Mouse (Mus musculus) ES-CJ7 (cell line): ENCODE measurements at regions not wholly inside any gene's neighbourhood (a gene's known extent, or its start where the extent isn't known, plus 50 kb on each side); places are given as distances from the start of the nearest gene placed in this dataset.
A peak's percentile ranks its signal among the peaks of the same experiment; 100 is the strongest.

Experiments
- DNase-seq: peaks from one replicate; pipeline ENCODE4 v3.0.0; 2011; ENCODE audit warnings: low read depth, low spot score

GRCm38 (mm10) chr17:52196811-52197210 lies 363.7 kb upstream of the Satb1 start:
- DNase-seq: no peak

- no peak for DNase-seq
Measured at GRCm38 (mm10) chr17:52195804-52196203, 362.7 kb upstream of the Satb1 start.

DNA sequence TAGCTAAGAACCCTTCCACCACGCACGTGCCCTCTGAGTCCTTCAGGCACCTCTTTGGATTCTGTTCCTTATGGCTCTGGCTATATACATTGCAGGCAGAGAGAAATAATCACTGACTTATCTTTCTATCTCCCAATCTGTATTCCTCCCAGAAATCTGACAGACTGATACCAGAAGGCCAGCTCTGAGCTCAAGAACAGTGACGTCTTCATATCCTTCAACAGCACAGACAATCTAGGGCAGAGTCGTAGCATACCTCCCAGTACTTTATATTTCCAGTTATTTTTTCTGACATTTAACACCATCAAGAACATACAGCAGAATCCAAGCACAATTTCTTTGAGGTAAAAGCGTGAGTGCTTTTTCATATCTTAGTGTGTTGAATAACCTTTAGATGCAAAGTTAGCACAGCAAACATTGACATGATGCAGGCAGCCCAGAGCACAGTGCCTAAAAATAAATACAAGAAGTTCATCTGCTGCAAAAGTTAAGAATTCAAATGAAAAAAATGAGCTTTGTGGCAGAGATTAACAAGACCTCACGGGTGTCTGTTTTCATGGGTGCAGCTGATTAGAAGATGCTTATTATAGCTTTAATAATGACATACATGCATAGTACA lies 358.1 kb upstream of the Satb1 start:
- DNase-seq: no peak

- peak; percentile 66 for DNase-seq
Measured at GRCm38 (mm10) chr17:52182706-52183105, 349.6 kb upstream of the Satb1 start.

- no peak for DNase-seq
Measured at GRCm38 (mm10) chr17:52177996-52178395, 344.9 kb upstream of the Satb1 start.

DNA sequence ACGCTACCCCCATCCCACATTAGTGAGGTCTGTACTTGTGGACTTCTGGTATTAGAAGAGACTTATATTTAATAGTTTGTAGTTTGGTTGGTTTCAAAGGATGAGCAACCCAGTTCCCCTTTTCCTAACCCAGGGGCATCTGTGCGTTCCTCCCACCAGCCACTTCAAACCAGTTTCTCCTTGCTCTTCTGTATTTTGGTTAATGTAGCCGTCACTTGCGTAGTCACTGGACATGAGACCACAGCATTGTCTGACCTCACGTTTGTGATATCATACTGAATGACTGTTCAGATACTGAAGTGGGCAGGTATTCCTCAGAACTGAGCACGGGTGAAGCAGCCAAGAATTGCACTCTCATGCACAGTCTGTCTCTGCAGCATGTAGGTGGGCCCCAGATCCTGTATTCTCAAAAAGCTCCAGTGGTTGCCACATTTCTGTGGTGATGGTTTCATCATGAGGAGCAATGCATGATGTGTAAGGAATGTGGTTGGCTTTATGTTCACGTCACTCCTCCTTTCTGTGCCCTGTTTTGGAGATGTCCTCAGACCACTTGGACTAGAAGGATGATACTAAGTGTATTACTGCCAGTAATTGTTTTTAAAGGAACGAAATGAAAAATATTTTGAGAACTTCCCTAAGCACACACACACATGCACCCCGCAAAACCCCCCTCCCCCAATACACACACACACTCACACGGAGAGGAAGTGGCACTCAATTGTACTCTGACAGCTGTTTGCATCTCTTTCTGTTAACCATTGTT lies 335.2 kb upstream of the Satb1 start:
- no peak for DNase-seq

- DNase-seq: no peak
Measured at GRCm38 (mm10) chr17:52167658-52168057, 334.6 kb upstream of the Satb1 start.

DNA sequence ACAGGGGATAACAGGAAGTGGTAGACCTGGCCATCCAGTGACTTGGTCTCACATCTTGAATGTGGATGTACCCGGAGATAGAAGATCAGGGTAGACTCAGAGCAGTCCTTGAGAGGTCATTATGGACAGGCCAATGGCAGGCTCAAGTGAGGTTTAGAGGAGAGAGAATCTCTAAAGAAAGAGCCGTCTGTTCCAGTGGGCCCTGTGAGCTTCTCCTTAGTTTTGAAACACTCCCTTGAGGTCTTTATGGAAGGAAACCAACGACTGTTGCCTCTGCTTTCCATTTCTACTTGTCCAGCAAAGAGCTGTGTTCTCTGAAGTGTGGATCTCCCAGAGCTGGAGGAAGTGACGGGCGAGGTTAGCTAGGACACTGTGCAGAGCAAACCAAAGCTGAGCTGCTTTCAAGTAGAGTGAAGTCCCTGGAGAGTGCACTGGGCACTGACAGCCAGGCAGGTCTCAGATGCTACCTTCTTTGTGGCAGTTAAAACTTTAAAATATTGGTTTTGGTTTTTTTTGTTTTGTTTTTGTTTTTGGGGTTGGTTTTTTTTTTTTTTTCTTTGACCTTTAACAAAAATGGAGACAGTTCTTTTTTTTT lies 332.9 kb upstream of the Satb1 start:
- DNase-seq: no peak

DNA sequence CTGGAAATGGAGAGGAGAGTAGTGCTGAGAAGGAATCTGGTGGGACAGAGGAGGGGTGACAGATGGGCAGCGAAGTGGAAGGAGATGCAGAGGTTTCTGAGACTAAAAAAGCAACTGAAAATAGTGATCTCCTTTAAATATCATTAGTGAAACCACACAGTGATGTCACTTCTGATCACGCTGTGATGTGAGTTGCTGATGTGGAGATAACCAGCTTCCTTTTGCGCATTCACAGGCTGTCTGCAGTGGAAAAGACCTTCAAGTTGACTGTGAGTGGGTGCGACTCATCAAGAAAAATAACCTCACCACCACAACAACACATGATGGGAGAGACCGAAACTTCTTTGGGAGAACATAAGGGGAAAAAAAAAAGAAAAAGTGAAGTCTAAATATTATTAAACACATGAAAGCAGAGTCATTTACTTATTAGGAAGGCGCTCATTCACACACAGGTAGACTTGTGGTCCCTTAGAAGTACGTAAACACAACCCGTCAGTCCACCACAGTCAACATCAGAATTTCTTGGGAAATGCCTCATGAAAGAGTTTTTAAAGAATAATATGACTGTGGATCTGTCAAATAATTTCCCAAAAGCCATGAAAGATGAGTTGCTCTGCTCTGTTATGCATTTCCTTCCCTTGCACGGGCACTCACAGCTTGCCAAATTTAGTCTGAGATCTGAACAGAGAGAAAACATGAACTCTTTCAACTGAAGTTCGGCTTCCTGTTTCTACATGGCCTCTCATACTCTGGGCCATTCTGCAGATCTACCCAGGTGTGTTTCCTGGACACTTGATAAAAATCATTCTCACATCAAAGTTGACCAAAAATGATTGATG lies 329.7 kb upstream of the Satb1 start:
- DNase-seq: no peak

- DNase-seq: no peak
Measured at GRCm38 (mm10) chr17:52150496-52150895, 317.4 kb upstream of the Satb1 start.

GRCm38 (mm10) chr17:52149834-52150233 lies 316.7 kb upstream of the Satb1 start:
- DNase-seq: no peak

GRCm38 (mm10) chr17:52149068-52149467 lies 316.0 kb upstream of the Satb1 start:
- no peak for DNase-seq

- no peak for DNase-seq
Measured at GRCm38 (mm10) chr17:52103891-52104290, 270.8 kb upstream of the Satb1 start.

DNA sequence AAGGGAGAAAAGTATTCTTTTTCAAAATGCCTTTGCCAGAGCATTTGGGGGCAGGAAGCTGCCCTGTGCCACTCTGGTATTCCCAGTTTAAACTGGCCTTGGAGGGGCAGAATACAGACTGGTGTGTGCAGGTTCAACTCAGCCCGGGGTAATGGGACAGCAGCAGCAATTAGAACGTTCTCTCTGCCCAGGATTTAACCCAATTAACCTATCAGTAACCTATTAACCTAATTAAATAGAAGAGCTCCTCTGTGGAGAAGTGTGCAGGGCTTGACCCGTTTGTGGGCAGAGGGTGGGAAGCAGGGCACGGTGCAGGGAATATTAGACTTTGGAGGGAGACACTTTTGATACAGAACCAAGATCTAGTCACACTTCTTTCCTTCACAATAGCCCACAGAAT lies 252.7 kb upstream of the Satb1 start:
- no peak for DNase-seq

DNA sequence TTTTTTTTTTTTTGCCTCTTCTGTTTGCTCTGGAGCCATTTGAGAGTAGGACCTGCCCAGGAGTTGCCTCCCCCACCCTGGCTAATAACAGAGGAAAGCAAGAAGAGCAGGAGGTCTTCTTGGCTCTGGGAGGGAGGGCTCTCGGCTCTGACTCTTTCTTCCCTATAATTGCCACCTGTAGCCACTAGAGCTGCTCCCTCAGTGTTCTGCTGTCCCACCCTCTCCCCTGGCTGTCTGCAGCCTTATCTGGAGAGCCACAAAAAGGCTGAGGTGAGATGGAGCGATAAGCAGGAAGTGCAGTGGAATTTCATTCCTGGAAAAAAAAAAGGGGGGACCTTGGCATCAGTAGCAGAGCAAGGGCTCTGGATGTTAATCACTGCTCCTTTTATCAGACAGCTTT lies 251.4 kb upstream of the Satb1 start:
- no peak for DNase-seq

- DNase-seq: no peak
Measured at GRCm38 (mm10) chr17:52079316-52079715, 246.2 kb upstream of the Satb1 start.

DNA sequence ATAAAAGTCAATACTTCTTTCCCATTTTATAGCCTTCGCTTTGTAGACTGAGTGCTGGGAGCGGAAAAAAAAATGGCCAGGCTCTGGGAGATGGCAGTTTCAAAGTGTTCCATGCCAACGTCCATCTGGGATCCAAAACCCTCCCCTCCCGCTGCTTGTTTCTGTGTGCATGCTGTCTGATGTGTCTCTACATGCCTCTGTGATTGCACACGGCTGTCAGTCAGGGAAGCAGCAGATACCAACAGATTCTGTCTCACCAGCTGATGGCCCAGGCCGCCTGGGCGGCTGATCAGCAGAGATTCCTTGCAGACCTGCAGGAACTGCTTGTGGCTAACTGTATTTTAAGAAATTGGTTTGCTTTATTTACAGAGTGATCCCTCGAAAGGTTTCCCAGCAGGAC lies 245.4 kb upstream of the Satb1 start:
- DNase-seq: no peak

GRCm38 (mm10) chr17:52077951-52078350 lies 244.9 kb upstream of the Satb1 start:
- no peak for DNase-seq

GRCm38 (mm10) chr17:52076746-52077145 lies 243.7 kb upstream of the Satb1 start:
- no peak for DNase-seq

DNA sequence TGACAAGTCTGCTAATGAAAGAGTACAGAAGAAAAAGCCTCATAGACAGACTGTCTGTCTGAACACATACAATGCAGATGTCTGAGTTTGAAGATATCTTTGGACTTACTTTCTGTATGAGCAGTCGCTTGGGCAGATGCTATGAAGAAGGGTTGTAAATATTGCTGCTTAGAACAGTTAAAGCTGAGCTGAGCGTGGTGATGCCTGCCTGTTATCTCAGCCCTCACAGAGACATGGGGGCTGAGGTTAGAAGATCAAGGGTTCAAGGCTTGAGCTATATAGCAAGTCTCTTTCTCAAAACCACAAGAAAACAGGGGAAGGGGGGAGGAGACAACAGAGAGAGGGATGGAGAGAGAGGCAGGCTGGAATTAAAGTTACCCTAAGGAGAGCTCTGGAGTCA lies 234.6 kb upstream of the Satb1 start:
- no peak for DNase-seq

DNA sequence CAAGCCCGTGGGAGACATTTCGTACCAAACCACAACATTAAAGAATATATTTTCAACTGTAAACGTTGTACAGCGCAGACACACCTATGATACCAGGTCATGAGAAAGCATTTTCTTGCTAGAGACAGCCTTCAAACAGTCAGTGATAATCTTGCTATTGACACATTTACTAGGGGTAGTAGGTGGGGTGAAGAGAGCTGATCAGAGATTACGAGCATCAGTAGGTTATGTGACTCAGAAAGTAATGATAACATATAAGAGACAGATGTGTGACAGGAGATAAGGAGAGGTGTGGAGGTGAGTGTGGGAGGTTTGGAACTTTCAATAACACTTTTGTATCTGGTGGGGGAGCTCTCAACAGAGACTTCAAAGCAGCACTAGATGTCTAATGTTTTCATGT lies 231.5 kb upstream of the Satb1 start:
- DNase-seq: no peak

DNA sequence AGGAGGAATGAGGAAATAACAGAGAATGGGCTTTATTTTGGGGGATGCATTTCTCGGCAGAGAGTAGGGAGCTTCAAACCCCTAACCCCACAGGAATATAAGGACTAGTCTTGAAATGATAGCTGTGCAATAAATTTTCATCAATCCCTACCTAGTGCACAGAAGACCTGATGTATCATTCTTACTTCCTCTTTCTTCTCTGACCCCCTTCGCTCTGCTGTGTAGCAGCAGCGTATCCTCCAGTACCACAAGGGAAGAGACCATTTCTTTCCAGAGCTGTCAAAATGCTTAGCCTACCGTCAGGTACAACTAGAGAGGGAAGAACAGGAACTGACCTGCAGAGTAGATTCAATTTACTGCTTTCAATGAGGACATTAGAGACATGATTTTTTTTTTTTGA lies 230.0 kb upstream of the Satb1 start:
- no peak for DNase-seq
